Mouse (Mus musculus) stomach, embryonic 14.5 days (tissue): Measurements from ENCODE around the gene Pdss2. TPM values are rescaled to one million over a fixed set of nuclear protein-coding genes. Genes with fewer than 3 reads are reported as not detected.

ENCODE experiments used
- ATAC-seq: fragments of 200-750 bp; cut with Nextera tagmentation; 2 replicates; pipeline ENCODE4 v1.8.0; 2017; ENCODE audit warnings: low read depth, moderate TSS enrichment; ENCODE audit not compliant: insufficient number of reproducible peaks, insufficient read depth, low FRiP score
- H3K27ac ChIP-seq: fragments of 300-500 bp; sonication (generic); 2 replicates; pipeline ENCODE4 v1.5.1; 2014; ENCODE audit warnings: mild to moderate bottlenecking, low read length, moderate library complexity, mixed read lengths
- H3K27me3 ChIP-seq: fragments of 300-500 bp; sonication (generic); 2 replicates; pipeline ENCODE4 v1.6.1; 2014; ENCODE audit warnings: low read length, control low read depth, mixed read lengths; ENCODE audit not compliant: control insufficient read depth, insufficient read depth
- H3K36me3 ChIP-seq: fragments of 300-500 bp; sonication (generic); 2 replicates; pipeline ENCODE4 v1.6.1; 2014; ENCODE audit warnings: mild to moderate bottlenecking, control low read depth, low read length, moderate library complexity, mixed read lengths; ENCODE audit not compliant: control insufficient read depth, insufficient read depth
- H3K4me1 ChIP-seq: fragments of 300-500 bp; sonication (generic); 2 replicates; pipeline ENCODE4 v1.6.1; 2014; ENCODE audit warnings: low read length, control low read depth, mixed read lengths; ENCODE audit not compliant: control insufficient read depth, insufficient read depth
- H3K4me2 ChIP-seq: fragments of 300-500 bp; sonication (generic); replicated peaks from 2 replicates; pipeline ENCODE4 v1.6.1; 2014; ENCODE audit warnings: low read depth, low read length, control low read depth
- H3K4me3 ChIP-seq: fragments of 300-500 bp; sonication (generic); 2 replicates; pipeline ENCODE4 v1.5.1; 2014; ENCODE audit warnings: low read depth, low read length, control low read depth
- H3K9ac ChIP-seq: fragments of 300-500 bp; sonication (generic); replicated peaks from 2 replicates; pipeline ENCODE4 v1.6.1; 2014; ENCODE audit warnings: low read depth, mild to moderate bottlenecking, control low read depth, low read length, moderate library complexity, mixed read lengths
- H3K9me3 ChIP-seq: fragments of 300-500 bp; sonication (generic); 2 replicates; pipeline ENCODE4 v1.6.1; 2016; ENCODE audit warnings: low read depth, low read length, control low read depth; ENCODE audit not compliant: control insufficient read depth
- WGBS: fragments of 180-500 bp; shearing (Covaris S2); extraction: QIAGEN DNeasy Blood & Tissue Kit; methylation state at CpG from one replicate; pipeline ENCODE4 v1.1.7; 2014; 5-methylcytosine and 5-hydroxymethylcytosine counted together
- polyA plus RNA-seq: library from polyadenylated mRNA; unstranded; fragments of >200 nt; fragmentation: Nextera tagmentation; extraction: Ambion mirVana; gene quantifications from 2 replicates; pipeline ENCODE4 v1.2.1, GENCODE M21; 2014

Gene Pdss2
- polyA plus RNA-seq, 1 experiment from 2014 or later, result 13.1 TPM

DNA sequence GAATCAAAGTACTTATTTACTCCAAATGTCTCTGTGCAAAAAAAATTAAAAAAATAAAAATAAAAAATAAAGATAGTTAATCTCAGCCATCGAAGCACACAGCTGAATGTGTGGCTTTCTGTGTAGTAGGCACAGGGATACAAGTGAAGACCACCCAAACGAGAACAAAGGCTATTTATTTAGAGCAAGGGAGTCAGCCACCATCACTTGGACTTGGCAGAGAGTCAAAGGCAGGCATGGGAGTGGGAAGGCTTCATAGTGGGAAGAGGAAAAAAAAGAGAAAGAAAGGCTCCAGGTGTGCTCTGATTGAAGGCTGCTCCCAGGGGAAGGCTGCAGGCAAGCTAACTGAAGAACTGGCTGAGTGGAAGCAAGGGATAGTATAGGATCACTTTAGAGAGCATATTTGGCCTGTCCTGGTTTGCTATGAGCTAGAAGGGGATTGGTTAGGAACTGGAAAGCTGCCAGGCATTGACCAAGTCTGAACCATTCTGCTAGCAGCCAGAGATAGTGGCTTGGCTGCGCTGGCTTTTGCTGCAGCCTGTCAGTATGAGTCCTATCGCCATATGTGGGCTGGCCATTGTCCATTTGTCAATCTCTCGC is 40.9 kb upstream of the Pdss2 start:
- Histone ChIP-seq H3K27ac (no peak overlapping the region), H3K4me2 (no peak overlapping the region), H3K9ac (no peak overlapping the region), H3K9me3 (no peaks in the 10 kb centered on the region), H3K27me3 (peaks cover 7% of the 10 kb centered on the region), H3K36me3 (no peaks in the 10 kb centered on the region), H3K4me1 (no peaks in the 10 kb centered on the region), H3K4me3 (no peak overlapping the region)
- no peak for ATAC-seq
- WGBS, result 59% methylated on average over 5 of the region's 5 CpGs

DNA sequence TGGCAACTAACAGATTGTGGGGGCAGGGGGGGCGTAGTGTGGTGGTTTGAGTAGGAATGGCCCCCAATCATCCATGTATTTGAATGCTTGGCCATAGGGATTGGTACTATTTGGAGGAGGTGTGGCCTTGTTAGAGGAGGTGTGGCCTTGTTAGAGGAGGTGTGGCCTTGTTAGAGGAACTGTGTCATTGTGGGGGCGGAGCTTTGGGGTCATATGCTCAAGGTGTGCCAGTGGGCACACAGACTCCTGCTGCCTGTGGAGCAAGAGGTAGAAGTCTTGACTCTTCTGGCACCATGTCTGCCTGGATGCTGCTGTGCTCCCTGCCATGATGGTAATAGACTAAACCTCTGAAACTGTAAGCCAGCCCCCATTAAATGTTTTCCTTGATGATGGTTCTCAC is 21.1 kb upstream of the Pdss2 start:
- H3K9ac ChIP-seq, result no peak overlapping the region
- H3K27me3 ChIP-seq, result no peaks in the 10 kb centered on the region
- no peaks in the 10 kb centered on the region for H3K36me3 ChIP-seq
- H3K27ac ChIP-seq, result no peak overlapping the region
- no peaks in the 10 kb centered on the region for H3K9me3 ChIP-seq
- no peak overlapping the region for H3K4me2 ChIP-seq
- H3K4me1 ChIP-seq, result no peaks in the 10 kb centered on the region
- ATAC-seq, result no peak
- no peak overlapping the region for H3K4me3 ChIP-seq
- WGBS, result 80% methylated on average over 2 of the region's 2 CpGs

DNA sequence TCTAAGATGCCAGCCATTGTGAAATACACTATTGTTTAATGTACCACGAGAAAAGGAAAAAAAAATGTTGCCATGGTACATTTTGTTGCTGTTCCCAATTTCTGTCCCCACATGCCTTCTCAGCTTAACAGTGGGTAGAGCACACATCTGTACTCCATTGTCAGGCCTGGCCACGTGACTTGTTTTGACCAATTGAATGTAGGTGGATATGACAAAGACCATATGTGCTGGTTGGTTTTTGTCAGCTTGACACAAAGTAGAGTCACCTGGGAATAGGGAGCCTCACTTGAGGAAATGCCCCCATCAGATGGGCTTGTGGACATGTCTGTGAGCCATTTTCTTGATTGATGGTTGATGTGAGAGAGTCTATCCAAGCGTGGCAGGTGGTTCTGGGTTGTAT is 17.4 kb upstream of the Pdss2 start:
- ATAC-seq, result no peak
- H3K36me3 ChIP-seq, result no peaks in the 10 kb centered on the region
- no peaks in the 10 kb centered on the region for H3K27me3 ChIP-seq
- H3K4me1 ChIP-seq, result no peaks in the 10 kb centered on the region
- no peak overlapping the region for H3K27ac ChIP-seq
- no peak overlapping the region for H3K9ac ChIP-seq
- no peak overlapping the region for H3K4me3 ChIP-seq
- 74% methylated on average over 3 of the region's 3 CpGs for WGBS
- no peaks in the 10 kb centered on the region for H3K9me3 ChIP-seq
- no peak overlapping the region for H3K4me2 ChIP-seq

DNA sequence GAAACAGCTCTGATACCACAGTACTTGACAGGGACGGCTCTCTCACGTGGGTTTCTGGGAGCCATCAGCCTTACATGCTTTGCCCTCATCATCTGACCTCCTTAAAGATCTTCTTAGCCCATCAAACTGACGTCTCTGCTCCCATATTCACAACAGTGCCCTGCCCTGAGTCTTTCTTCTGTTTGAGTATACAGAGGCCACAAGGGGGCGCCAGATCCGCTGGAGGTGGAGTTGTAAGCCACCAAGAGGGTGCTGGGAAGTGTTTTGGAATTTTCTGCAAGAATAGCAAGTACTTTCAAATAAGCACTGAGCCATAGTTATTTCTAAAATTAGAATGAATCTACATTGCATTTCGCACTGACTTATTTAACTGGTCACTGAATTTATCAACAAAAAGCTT is 9.4 kb upstream of the Pdss2 start:
- H3K9me3 ChIP-seq, result no peaks in the 10 kb centered on the region
- 40% methylated on average over 6 of the region's 6 CpGs for WGBS
- no peak overlapping the region for H3K4me3 ChIP-seq
- H3K27me3 ChIP-seq, result no peaks in the 10 kb centered on the region
- H3K4me2 ChIP-seq, result no peak overlapping the region
- H3K36me3 ChIP-seq, result no peaks in the 10 kb centered on the region
- H3K4me1 ChIP-seq, result no peaks in the 10 kb centered on the region
- no peak for ATAC-seq
- no peak overlapping the region for H3K27ac ChIP-seq
- H3K9ac ChIP-seq, result no peak overlapping the region

DNA sequence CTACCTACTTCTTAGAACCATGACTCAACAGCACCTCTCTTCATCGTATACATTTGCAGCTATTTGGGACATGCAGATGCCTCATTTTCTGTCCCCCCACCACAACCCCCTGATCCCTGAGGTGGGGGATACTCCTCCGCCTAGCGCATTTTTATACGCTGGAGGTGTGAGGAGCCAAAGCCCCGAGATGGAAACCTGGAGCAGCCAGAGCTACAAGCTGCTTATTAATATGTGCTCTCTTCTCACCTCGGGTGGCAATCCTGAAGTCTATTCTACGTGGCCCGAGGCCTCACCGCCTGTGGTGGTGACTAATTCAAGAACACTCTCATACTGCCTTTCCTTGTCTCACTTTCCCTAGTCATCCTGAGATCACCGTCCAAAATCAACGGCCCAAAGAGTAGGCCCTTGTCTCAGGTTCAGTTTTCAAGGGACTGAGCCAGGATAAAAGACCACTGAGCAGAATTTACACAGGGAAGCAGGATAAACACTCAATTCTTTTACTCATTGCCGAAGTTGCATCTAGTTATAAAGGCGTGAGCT is 3.9 kb upstream of the Pdss2 start:
- Histone ChIP-seq H3K27ac (no peak overlapping the region), H3K9me3 (no peaks in the 10 kb centered on the region), H3K36me3 (no peaks in the 10 kb centered on the region), H3K9ac (no peak overlapping the region), H3K27me3 (no peaks in the 10 kb centered on the region), H3K4me1 (no peaks in the 10 kb centered on the region), H3K4me2 (no peak overlapping the region), H3K4me3 (no peak overlapping the region)
- ATAC-seq, result no peak
- WGBS, result 92% methylated on average over 13 of the region's 13 CpGs

DNA sequence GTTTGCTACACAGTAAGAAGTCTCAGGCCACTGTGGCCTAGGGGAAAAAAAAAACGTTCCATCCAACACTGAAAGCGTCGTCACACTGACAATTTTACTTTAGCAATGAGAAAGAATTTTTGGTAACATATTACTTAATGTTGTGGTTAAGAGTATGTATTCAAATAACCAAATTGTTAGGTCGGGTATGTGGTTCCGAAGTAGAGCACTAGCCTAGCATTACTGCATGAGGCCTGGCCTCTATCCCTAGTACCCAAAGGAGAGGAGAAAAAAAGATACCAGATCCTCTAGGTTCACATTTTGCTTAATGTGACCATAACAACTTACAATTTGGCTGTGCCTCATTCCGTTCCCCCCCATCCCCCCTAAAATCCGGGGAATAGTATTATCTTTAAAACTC is 807 bp upstream of the Pdss2 start:
- peak overlapping the region; percentile 82 for H3K9ac ChIP-seq
- peak overlapping the region; percentile 89 for H3K27ac ChIP-seq
- no peaks in the 10 kb centered on the region for H3K4me1 ChIP-seq
- WGBS, result 13% methylated on average over 7 of the region's 7 CpGs
- H3K4me3 ChIP-seq, result peak overlapping the region; percentile 92
- no peaks in the 10 kb centered on the region for H3K27me3 ChIP-seq
- H3K9me3 ChIP-seq, result no peaks in the 10 kb centered on the region
- peak overlapping the region; percentile 57 for H3K4me2 ChIP-seq
- ATAC-seq, result no peak
- no peaks in the 10 kb centered on the region for H3K36me3 ChIP-seq

DNA sequence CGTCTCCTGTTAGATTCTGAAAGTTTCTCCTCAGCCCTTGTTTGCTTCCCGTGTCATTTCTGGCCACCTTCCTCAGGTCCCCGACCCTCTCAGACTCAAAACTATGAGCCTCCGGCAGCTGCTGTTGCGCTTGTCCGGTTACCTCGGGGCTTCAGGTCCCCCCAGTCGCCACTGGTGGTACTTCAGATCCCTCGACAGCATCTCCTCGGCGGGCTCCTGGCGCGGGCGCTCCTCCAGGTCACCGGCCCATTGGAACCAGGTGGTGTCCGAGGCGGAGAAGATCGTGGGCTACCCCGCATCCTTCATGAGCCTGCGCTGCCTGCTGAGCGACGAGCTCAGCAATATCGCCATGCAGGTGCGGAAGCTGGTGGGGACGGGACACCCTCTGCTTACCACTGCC is 373 bp downstream of the Pdss2 start:
- Histone ChIP-seq H3K27ac (peak overlapping the region; percentile 89), H3K9me3 (no peaks in the 10 kb centered on the region), H3K27me3 (no peaks in the 10 kb centered on the region), H3K36me3 (no peaks in the 10 kb centered on the region), H3K9ac (peak overlapping the region; percentile 60), H3K4me3 (peak overlapping the region; percentile 92), H3K4me2 (peak overlapping the region; percentile 80), H3K4me1 (no peaks in the 10 kb centered on the region)
- WGBS, result 1% methylated on average over 25 of the region's 25 CpGs
- ATAC-seq, result peak; percentile 53; the same call in 1 of the 2 replicates

DNA sequence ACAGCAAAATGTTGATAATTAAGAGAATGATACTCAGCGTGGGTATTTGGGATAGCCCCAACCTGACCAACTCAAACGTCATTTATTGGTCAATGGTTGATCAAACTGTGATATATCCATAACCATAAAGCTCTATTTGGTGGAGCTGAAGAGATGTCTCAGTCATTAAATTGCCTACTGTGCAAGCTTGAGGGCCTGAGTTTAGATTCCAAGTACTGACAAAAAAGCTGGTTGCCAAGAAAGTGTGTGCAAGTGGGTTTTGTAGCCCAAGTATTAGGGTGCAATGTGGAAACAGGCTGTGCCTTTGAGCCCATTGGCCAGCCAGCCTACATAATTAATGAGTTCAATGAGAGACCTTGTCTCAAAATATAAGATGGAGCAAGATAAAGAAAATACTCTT is 2.1 kb downstream of the Pdss2 start:
- H3K9me3 ChIP-seq, result no peaks in the 10 kb centered on the region
- H3K4me3 ChIP-seq, result no peak overlapping the region
- no peak overlapping the region for H3K27ac ChIP-seq
- 93% methylated on average over 2 of the region's 2 CpGs for WGBS
- no peak overlapping the region for H3K4me2 ChIP-seq
- H3K36me3 ChIP-seq, result no peaks in the 10 kb centered on the region
- H3K4me1 ChIP-seq, result no peaks in the 10 kb centered on the region
- H3K9ac ChIP-seq, result no peak overlapping the region
- no peak for ATAC-seq
- H3K27me3 ChIP-seq, result no peaks in the 10 kb centered on the region

DNA sequence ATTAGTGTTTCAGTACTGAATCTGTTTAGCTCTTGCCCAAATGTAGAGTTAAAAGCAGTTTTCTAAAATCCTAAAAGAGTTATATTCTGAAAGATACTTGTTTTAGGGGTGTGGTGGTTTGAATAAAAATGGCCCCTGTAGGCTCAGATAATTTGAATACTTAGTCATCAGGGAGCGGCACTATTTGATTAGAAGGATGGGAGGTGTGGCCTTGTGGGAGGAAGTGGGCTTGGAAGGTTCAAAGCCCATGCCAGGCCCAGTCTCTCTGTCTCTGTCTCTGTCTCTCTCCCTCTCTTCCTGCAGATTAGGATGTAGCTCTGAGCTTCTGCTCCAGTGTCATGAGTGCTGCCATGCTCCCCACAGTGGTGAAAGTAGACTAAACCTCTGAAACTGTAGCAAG is 5.1 kb downstream of the Pdss2 start:
- Histone ChIP-seq H3K4me1 (no peaks in the 10 kb centered on the region), H3K9me3 (no peaks in the 10 kb centered on the region), H3K4me2 (no peak overlapping the region), H3K36me3 (no peaks in the 10 kb centered on the region), H3K4me3 (no peak overlapping the region), H3K27ac (no peak overlapping the region), H3K27me3 (no peaks in the 10 kb centered on the region), H3K9ac (no peak overlapping the region)
- no peak for ATAC-seq
- 84% methylated on average over 1 of the region's 1 CpGs for WGBS
